Mouse (Mus musculus): Measurements from ENCODE around the gene Dennd2d.
A peak's percentile ranks its signal among the peaks of the same experiment; 100 is the strongest.

The Dennd2d gene

DNA sequence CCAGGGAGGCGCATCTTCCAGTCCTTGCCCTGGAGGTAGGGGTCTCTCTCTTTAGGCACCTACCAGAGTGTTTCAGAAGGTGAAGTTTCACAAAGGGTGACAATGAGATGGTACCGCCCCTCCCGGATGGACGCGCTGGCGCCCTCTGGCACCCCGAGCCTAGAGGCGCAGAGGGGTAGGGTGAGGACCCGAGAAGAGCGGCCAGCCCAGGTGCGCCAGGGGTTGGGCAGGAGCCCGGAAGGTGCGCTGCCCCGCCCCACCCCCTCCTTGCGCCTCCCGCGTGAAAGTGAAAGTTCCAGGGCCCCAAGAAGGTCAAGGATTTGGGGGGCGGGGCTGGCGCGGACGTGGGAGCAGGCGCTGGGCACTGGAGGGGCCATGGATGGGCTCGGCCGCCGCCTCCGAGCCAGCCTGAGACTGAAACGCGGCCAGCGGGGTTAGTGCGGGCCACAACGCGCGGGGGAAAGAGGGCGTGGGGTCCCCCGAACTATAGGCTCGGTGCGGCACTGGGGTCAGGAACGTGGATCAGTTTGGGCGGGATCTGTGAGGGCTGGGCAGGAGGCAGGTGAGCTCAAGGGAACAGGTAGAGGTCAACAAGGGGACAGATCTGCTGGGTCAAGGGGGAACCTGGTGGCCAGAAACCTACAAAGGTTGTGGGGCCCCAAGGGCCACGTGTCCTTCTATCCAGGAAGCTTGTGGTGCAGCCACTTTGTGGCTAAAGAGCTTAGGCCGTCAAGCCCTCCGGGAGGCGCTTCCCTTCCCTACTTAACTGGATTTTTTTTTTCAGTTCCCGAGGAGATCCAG lies at the start of gene Dennd2d:
Gene Dennd2d (plus strand): TSS at position 125 of the 801 bp plus-strand sequence.
- no peak for DNase-seq

DNA sequence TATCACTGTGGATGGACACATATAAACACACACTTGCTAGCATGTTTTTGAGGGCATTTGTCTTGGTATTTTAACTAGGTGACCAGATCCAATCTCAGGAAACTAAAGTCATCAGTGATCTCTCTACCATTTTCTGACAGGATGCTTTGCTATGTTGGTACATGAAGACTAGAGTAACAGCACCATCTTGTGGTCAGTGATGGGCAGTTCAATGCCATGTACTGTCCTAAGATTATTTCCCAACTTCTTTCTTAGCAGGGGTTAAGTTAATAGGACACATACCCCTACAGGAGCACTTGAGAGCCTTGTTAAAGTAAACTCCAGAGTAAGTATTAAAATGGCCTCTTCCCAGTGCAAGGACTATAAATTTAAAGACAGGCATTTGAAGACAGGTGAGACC lies 33.6 kb upstream of the Dennd2d start:
- DNase-seq, result peak; percentile 58

DNA sequence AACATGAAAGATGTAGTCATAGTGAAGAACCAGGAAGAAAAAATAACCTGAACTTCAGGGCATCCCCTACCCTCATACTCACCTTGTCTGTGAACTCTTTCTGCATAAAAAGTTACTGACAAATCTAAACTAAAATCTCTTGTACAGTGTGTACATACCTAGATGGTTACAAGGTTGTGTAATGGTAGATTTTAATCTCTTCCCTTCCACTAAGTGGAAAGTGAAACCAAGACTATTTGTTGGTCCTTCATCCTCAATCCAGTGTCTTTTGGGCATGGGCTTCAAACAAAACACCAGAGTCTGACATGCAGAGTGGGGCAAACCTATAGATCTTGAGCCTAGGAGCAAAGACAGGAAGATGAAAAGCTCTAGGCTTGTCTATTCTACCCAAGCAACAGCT lies 33.2 kb upstream of the Dennd2d start:
- DNase-seq, result no peak

DNA sequence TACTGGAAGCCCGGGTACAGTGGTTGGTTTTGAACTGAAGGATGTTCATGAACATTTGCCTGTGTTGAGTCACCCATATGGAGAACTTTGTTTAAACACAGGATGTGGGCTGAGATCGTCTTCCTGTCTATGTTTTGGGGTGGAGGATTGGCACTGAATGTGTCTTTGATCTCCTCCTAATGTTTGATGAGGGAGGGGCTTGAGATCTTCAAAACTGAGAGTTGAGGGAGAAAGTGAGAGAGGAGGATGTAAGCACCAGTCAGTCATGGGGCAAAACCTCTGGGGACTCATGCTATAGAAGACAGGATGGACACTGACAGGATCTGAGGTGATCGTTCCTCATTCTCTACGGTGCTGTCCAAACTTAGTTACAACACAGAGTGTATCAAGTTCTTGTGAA lies 32.6 kb upstream of the Dennd2d start:
- no peak for DNase-seq

DNA sequence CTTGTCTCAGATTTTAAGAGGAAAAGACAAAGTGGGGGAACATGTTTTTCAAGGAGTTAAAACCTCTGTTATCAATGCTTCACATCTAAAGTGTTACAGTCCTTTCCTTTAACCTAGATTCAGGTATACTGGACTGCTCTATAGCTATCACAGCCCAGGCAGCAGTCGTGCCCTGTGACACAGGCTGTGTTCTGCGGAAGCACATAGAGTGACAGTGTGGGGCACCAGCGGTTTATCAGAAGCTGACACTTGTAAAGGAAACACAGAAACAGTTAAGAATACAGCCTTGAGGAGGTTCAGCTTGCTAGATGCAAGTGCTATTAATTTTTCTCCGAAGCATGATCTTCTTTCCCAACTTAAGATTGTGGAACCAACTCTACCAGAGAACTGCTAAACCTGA lies 29.6 kb upstream of the Dennd2d start:
- DNase-seq, result no peak

DNA sequence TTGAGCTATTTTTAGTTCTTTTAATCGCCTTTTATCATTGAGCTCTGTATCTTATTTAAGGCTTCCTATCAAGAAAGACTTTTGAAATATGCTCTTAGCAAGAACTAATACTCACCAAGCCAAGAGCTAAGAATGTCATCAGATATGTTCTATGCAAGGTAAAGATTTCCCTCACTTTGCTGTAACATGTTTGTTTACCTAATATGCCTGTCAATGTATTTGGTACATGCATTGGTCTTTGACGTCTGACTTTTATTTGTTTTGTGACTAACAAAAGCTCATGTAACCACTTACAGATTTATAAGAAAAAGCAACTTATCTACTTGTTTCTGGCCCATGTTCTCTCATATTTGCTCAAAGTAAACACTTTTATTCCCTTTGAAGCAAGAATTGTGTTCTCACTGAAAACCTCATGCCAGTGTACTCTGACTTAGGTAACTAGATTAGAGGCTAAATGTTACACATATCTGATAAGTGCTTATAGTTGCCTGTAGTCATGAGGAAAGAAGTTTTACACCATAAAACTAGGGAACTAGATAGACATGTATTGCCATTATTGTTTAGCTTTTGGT lies 24.8 kb upstream of the Dennd2d start:
- DNase-seq, result no peak

DNA sequence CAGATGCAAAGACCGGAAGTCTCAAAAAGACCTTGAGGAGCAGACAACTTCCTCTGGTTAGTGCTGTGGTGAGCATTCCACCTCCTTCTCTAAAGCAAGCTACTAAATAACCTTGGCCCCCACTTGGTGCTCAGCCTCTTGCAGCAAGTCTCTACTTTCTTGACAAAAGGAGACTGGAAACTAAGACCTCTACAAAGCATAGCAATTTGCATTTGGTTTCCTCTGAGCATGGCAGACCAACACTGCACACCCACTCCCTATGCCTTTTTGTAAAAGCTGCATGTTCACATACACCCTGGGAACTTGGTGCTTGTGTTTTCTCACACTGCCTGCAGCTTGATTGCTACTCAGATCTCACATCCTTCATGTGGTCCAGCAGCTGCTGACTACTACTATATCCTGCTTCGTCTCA lies 20.1 kb upstream of the Dennd2d start:
- DNase-seq, result no peak

DNA sequence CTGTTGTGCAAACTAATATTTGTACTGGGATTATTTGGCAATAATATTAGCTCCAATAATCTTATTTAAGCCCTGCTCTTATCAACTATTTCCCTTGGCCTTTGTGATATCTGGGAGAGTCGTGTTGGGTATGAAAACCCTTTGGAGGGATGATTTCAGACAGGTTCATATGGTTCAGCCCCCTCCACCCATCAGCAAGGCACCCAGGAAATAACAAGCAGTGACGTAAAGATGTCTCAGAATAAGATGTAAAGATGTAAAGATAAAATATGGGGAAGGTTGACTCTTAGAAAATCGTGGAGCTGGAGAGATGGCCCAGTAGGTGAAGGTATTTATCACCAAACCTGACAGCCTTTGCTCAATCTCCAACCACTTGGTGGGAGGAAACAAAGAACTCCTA lies 19.7 kb upstream of the Dennd2d start:
- DNase-seq, result no peak

DNA sequence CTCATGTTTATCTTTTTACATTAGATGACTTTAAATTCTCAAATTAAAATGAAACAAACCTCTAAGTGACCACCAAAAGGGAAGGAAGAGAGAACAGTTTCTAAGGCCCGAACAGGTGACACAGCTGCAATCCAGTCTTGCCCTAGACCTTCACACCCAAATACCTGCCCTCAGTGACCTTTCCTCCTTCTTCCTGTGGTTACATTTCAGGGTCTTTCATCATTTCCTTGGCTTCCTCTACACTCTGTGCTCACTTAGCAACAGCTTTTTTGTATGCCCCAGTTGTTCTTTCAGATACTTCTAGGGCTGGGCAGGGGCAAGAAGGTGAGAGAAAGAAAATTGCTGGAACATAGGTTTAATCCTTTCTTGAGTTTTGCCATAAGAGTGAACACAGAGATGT lies 17.5 kb upstream of the Dennd2d start:
- DNase-seq, result no peak

DNA sequence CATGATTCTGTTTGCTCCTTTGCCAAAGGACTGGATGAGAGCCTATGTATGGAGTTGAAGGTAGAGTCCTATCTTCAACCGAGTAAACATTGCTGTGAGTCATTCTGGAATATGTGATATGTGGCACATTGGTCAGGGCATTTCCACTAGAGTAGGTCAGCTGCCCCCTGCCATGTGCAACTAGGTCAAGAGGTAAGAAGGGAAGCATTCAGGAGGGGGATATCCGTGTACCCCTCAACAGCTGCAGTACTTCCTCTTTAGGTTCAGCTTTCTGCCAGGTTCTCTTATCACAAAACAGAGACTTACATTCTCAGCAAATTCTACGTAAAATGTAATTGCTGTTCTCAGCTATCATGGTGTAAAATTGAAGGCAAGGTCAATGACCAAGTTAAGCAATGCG lies 8.0 kb upstream of the Dennd2d start:
- no peak for DNase-seq

DNA sequence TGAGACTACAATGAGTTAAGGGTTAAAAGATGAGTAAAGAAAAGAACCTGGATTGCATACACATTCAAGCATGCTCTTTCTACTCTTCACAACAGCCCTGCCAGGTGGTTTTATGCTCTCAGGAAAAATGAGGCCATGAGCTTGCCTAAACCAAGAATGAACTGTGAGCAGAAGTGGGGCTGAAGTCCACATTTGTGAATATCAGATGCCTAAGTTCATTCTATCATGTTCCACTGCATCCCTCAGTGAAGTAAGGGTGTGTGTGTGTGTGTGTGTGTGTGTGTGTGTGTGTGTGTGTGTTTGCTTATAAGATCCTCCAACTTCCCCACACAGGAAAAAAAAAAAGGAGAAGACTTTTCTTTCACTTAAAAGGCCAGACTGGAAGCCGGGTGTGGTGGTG lies 5.3 kb upstream of the Dennd2d start:
- no peak for DNase-seq

DNA sequence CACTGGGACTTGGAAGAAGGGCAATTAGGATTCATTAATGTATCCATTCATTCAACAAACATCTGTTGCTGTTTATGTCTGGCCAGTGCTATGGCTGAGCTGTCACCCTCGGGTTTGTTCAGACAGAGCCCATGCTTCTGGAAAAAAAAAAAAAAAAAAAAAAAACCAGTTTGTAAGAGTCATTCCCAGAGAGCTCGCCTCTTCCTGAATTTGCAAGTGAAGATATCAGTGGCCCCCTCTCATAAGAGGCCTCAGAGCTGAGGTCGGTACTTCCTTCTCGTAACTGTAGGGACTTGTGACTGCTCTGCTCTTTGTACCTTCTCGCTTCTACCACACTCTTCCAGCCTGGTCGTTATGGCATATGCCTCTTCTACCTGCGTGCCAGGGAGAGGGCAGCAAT lies 1.1 kb downstream of the Dennd2d start:
- no peak for DNase-seq

DNA sequence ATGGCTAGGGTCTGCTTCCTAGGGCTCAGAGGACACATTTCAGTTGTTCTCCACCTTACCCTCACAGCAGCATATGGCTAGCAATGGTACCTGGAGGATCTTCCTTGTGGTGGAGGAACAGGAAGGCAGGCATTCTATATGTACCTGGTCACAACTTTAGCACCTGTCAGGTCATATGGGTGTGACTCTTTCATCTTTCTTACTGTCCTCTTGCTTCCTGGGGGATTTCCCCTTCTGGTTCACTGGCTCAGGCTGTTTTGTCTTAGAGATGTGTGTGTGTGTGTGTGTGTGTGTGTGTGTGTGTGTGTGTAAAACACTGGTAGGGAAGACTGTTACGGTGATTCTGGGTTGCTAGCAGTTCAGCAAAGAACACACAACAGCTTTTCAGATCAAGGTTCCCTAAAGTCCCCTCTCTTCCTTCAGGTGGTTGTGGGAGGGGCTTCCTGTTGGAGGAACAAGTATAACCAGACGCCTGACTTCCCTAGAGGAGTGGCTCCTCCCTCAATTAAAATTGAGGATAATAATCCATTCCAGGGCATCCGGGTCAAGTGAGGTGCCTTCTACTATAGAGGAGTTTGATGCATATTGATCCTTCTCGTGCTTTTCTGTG lies 1.7 kb downstream of the Dennd2d start:
- no peak for DNase-seq

DNA sequence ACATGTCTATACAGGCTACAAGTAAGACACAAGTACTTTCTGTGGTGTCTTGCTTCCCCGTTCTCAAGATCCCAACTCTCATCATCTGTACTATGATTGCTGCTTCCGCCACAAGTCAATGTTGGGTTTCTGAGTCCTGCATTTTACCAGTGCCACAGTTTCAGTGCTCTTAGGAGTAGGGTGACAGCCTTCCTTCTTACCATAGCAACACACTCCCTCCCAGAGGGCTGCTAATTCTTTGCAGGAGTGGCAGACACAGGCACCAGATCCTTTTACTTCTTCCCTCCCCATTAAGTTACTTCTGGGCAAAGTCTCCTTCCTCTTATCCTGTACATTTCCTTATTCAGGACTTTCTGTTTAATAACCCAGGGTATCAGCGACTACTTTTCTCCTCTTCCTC lies 2.7 kb downstream of the Dennd2d start:
- DNase-seq, result no peak

DNA sequence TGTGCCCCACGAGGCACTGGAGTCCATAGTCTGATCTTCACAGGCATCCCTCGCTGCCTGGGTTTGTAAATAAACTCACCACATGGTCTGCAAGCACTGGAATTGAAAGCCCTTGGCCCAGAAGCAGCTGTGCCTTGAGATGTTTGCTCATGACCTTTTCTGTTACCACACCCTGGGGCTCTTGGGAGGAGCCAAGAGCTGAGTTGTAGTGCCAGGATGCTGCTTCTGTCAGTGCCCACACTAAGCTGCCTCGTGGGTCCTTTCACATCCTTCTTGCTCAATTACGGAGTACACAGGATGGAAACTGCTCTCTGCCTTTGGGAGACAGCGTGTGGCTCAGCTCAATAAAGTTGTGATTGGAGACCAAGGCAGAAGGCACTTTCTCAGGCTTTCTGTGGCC lies 3.6 kb downstream of the Dennd2d start:
- DNase-seq, result no peak

DNA sequence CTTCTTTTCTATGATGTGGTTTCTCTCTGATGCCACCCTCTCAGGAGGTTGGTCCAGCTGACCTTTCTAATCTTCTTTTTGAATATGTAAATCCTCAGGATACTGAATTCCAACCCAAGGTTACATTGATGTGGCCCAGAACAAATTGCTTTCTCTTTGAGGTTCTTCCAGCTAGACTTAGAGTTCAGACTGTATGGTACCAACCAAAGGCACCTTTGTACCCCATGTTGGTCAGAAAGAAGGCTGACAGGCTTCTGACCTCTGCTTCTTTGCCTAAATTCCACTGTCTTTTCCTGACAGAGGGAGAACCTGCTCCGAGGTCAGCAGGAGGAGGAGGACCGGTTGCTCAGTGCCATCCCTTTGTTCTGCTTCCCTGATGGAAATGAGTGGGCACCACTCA lies 5.3 kb downstream of the Dennd2d start:
- DNase-seq, result no peak

DNA sequence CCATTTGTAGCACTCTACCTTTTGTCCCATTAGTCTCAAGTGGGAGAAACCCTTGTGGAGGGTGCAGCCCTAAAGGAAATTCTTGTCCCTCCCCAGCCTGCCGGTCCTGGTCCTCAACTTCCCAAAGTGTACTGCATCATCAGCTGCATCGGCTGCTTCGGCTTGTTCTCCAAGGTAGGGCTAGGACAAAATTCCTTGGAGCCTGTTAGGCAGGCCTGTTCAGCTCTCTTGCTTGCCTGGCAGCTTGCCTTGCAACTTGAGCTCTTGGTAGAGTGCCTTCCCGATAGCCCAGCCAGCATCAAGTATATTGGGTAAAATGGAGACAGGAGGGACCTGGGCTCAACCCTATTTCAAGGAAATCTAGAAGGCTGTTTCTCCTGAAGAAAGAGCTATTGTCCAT lies 8.0 kb downstream of the Dennd2d start:
- DNase-seq, result no peak

DNA sequence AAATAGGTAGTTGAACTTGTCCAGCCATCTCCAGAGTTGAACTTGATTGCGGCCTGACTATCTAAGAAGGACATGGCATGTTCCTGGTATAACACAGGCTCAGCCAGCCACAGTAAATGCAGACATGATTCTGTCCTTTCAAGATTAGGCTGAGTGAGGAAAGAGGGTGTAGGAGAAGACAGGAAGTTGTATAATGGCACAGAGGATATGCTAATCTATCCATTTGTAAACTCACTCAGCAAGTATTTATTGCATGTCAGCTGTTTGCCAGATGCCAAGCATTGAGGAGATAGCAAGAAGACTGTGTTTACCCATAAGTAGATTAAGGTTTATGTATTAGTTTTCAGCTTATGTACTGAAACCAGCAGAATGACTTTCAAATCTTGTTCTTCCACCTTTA lies 10.5 kb downstream of the Dennd2d start:
- DNase-seq, result no peak

DNA sequence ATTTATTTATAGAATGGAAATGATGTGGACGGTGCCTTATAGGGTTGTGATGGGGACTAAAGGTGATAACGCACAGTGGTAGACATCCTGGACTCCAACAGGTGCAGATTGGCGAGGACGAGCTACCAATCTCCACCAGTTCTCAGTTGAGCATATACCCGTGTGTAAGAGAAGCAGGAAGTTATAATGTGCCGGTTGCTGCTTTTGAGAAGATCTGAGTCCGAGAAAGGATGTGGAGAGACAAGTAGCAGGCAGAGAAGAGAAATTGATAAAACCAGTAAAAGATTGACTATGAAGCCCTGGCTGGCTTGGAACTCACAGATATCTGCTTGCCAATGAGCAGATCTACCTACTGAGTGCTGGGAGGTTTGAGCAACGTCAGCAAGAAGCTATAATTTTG lies 11.0 kb downstream of the Dennd2d start:
- no peak for DNase-seq

DNA sequence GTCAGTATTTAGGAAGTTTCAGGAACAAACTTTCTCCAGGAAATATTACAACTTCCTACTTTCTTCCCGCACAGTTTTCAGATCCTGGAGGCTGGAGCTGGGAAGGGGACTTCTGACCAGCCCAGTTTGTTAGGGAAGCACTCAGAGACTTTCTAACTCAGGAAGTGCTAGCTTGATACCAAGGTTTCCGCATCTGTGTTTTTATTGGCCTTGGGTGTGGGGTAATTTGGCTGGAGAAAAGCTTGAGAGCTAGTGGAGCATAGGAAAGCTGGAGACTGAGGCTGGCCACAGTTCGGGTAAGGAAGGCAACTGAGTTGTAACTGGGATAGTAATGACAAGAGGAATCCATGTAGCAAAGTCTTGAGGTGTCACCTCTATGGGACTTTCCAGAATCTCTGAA lies 11.7 kb downstream of the Dennd2d start:
- DNase-seq, result no peak

DNA sequence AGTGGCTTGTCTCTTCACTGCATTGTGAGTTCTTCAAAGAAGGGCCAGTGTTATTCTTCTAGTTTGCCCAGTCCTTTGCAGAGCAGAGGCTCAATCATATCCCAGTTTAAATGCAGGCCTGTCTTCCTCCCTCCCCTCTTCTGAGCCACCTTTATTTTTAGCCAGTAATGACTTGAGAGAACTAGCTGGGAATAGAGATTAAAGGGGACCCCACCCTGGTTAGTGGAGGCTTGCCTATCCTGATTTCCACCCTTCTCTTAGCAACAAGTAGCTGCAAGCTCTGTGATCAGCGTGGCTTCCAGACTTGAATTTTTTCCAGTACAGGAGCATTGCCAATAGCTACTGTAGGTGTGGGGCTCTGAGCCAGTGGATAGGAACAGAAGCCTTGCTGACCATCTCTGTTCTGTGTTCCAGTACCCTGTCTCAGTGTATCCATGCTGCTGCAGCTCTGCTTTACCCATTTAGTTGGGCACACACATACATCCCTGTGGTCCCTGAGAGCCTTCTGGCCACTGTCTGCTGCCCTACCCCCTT lies 12.3 kb downstream of the Dennd2d start:
- DNase-seq, result no peak

DNA sequence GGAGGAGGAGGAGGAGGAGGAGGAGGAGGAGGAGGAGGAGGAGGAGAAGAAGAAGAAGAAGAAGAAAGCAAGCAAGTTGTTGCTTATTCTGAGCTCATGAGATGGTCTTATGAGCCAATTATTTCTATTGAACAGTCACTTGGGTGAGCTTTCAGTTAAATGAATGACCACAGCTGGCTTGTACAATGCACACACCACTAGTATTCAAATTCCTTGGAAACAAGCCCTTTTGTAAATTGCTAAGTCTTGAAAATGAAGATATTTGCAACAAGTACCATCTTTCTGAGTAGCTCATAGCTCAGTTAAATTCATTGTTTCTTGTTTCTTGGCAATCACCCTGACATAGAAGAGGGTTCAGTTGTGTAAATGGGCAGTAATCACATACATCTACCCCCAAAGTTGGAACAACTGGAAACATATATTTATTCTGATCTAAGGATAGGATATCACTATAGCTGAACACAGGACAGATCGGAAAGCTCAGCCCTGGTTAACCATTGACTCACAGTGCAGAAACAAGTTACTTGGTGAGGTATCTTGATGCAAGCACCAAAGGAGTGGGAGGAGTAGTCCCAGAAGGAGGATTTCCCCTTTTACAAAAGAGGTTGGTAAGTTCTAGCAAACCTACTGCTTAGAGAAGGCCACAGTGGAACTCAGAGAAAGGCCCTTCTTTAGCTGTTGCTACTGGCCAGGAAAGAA lies 13.3 kb downstream of the Dennd2d start:
- DNase-seq, result no peak

DNA sequence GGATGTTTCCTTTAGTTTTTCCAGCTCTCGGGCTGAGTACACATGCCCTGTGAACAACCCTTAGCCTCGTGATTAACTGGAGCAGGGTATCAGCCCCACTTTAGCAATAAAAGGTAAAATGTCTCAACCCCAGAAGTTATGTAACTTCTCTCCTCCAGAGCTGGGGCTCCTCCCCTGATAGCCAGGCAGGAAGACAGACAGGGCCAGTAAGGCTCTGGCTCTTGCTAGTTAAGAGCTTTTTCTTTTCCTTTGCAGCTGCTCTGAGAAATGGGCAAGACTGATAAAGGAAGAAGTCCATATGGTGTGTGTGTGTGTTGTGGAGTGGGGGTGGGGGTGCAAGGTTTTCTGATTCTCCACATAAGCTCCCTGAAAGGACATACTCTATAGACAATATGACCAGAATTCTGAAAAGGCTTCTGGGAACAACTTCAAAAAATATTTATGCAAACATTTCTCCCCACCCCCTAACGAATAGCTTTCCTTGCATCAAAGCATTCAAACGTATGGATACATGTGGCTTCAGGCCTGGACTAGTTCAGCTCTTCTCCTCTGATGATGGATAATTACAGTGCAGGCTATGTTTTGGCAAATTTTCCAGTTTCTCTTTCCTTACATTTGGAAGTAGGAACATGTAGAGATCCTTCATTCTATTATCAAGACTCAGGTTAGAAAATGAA lies 14.0 kb downstream of the Dennd2d start:
- no peak for DNase-seq
